Mouse (Mus musculus) frontal cortex, postnatal 36 days (tissue): ENCODE data around the gene Prss40.

ENCODE experiments used
- DNase-seq, 2 experiments: peaks; one replicate each; pipeline ENCODE4 v3.0.0; 2022; ENCODE audit warnings: low spot score in 2 of 2

Gene Prss40

DNA sequence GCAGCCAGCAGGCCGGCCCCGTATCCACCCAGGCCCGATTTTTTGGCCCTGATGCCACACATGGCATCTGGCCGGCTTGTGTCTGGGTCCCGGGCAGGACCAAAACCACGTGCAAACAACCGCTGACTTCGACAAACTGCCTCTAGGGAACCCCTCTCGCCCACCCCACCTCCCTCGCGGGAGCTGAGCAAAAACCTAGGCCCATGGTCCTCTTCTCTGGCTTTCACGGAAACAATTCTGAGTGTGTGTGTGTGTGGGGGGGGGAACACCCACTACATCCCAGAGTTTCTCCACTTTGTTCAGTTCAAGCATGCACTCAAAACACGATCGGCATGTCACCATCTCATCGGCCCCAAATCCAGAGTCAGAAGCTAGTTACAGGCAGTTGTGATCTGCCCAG, at the start of gene Prss40:
Prss40 (minus strand) TSS at position 101 of the 400 bp plus-strand sequence.
- DNase-seq = no peak

DNA sequence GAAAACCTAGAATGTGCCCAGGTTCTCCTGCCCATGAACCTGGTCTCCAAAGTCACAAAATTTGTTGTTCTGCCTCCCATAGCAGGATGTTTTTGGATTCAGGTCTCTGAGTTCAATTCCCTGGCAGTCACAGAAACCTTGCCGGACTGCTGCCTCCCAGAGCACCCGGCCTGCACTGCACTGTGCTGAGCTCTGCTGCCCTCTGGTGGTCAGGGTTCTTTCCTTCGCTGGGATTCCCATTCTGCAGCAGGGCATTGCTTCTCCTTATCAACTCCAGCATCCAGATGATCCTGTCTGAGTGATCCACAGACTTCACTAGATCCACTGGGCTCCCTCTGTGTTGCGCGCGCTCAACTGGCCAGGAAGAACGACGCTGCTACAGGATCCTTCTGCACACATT, 41.6 kb upstream of the Prss40 start:
- peak; percentile 62 to 70 for DNase-seq

- no peak for DNase-seq
Observed at GRCm38 (mm10) chr1:34601323-34602047, 40.7 kb upstream of the Prss40 start.

GRCm38 (mm10) chr1:34600000-34600399, 39.3 kb upstream of the Prss40 start:
- no peak for DNase-seq

DNA sequence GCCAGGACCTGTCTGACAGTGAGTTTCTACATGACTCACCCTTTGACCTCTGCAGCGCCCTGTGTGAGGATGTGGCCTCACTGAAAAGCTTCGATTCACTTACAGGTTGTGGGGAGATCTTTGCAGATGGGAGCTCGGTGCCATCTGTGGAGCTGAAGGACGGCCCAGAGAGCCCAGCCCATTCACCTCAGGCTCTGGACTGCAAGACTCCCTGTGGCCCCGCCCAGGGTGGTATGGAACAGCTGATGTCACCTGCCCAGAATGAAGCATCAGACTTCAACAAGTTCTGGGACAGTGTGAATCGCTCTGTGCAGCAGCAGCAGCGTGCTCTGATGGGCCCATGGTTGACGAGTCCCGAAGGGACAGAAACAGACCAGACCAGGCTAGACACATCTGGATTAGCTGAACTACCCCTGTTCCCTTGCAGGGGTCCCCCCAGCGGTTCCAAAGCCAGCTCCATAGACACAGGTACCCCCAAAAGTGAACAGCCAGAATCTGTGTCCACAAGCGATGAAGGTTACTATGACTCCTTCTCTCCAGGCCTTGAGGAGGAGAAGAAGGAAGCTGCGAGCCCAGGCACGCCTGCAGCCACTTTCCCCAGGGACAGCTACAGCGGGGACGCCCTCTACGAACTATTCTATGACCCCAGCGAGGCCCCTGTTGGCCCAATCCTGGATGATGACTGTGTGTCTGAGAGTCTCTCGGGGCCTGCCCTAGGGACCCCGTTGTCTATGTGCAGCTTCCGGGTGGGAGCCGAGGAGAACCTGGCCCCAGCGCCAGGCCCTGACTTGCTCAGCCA, 26.8 kb upstream of the Prss40 start:
- DNase-seq = no peak

DNA sequence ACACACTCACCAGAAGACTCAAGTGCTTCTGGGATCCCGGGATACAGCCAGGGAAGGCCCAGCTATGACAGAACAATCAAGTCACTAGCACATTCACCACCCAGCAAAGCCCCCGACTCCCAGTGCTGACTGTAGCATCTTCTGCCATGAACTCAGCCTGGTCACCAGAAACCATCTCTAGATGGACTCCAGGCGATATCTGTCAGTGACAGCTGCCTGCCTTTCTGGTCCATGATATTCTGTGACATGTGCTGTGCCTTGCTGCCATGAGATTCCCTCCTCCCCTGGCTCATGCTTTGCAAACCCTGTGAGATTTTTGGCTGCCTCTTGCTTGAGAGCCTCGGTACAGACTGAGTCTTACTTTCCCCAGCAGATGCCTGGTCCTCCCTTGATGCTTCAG, 24.0 kb upstream of the Prss40 start:
- DNase-seq = no peak

GRCm38 (mm10) chr1:34583821-34584263, 23.1 kb upstream of the Prss40 start:
- DNase-seq = peak; percentile 53 to 75

GRCm38 (mm10) chr1:34582218-34582617, 21.5 kb upstream of the Prss40 start:
- no peak for DNase-seq

- no peak for DNase-seq
Observed at GRCm38 (mm10) chr1:34579782-34580356, 19.1 kb upstream of the Prss40 start.

DNA sequence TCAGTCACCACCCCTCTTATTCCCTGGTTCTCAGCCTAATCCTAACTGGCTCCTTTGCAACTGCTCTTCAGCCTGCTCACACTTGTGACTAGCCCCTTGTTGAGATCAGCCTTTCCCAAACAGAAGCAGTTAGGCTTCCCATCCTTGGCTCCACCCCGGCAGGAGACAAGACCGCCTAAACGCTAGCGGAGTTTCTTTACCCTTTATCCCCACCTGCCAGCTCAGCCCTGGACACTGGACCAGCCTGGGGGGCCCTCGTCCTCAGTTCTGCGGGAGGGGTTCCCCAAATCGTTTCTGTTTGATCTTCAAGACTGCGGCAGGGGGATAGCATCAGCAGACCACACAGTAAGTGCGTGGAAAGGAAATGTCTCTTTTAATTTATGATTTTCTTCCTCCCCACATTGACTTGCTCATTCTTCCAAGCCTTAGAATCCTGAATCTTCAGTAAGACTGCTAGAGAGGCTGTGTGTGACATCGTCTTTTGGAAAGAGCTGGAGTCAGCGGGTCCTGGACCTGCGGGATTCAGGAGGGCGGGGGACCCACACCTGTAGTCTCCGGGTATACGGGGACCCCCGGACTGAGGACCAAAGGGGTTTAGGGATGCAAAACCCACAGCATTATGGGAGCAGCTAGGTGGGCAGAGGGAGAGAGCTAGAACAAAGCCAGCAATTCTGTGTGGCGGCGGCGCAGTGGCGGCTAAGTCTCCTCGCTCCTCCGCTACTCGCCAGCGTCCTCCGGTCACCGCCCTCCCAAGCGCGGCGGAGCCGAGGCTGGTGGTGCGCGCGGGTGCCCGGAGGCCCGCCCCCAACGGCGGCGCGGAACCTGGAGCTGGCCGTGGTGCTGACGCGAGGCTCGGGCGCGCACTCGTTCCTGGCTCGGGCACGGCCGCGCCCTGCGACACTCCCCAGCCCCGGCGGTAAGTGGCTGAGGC, 18.4 kb upstream of the Prss40 start, which contains the start of gene Amer3:
Amer3 (plus strand) TSS at position 807 of the 931 bp plus-strand sequence.
- peak; percentile 78 to 86 for DNase-seq

DNA sequence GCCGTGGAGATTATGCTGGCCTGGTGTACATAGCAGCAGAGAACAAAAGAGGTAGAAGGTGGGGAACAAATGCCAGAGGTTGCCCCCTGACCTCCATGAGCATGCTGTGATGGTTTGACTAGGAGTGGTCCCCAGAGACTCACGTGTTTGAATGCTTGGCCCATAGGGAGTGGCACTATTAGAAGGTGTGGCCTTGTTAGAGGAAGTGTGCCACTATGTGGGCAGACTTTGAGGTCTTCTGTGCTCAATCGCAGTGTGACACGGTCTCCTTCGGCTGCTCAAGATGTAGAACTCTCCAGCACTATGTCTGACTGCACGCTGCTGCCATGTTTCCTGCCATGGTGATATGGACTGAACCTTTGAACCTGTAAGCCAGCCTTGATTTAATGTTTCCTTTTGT, 12.5 kb upstream of the Prss40 start:
- no peak for DNase-seq

- peak; percentile 42 to 65 for DNase-seq
Observed at GRCm38 (mm10) chr1:34571431-34571830, 10.7 kb upstream of the Prss40 start.

GRCm38 (mm10) chr1:34569876-34570275, 9.1 kb upstream of the Prss40 start:
- no peak for DNase-seq

GRCm38 (mm10) chr1:34568120-34568519, 7.4 kb upstream of the Prss40 start:
- DNase-seq = no peak

- no peak for DNase-seq
Observed at GRCm38 (mm10) chr1:34564383-34565045, 3.8 kb upstream of the Prss40 start.

- DNase-seq = no peak
Observed at GRCm38 (mm10) chr1:34554275-34554674, 6.5 kb downstream of the Prss40 start.

GRCm38 (mm10) chr1:34553690-34554089, 7.1 kb downstream of the Prss40 start:
- no peak for DNase-seq

- DNase-seq = no peak
Observed at GRCm38 (mm10) chr1:34547074-34547473, 13.7 kb downstream of the Prss40 start.

DNA sequence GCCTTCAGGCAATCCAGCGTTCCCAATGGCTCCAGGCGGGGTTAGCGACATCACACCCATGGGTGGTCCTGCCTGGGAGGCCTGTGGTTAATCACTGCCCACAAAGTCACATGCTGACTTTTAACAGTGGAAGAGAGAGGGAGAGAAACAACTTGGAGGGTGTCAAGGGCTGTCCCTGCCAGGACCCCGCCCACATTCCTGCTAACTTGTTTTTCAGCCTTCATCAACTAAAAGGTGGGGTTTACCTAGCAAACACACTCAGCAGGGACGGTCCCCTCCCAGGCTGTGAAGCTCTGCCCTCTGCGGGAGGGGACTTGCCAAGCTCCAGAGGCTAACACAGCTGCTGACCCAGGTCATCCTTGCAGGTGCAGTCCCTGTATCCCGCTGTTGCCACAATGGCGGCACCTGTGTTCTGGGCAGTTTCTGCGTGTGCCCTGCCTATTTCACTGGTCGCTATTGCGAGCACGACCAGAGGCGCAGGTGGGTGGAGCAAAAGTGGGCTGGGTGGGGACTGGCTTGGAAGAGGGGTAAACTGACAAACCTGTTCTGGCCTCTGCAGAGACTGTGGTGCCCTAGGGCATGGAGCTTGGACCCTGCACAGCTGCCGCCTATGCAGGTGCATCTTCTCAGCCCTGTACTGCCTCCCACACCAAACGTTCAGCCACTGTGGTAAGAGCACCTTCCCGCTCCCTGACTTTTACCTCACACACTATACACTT, 23.8 kb downstream of the Prss40 start:
- no peak for DNase-seq

DNA sequence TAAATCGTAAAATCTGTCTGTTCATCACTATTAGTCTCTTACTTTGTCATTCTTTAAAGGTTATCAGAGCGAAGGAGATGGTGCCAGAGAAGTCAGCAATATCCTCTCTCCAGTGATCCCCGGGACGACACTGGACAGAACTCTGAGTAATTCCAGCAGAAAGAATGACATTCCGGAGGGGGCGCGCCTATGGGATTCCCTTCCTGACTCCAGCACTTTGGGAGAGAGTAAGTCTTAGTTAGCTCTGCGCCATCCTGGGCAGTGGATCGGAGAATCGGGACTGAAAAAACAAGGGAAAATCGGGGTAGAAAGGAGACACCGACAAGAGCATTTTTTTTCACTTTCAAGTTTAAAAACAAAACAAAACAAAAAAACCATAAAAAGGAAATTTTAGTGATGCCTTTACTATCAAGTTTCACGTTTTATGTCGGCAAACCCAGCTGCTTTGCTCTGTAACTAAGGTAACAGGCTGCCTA, 24.4 kb downstream of the Prss40 start:
- DNase-seq = no peak
